Mouse (Mus musculus): Measurements from ENCODE around the gene Rabac1. TPM values are rescaled to one million over a fixed set of nuclear protein-coding genes. Genes with fewer than 3 reads are reported as not detected.
A peak's percentile ranks its signal among the peaks of the same experiment; 100 is the strongest.

Rabac1 gene
- polyA plus RNA-seq, 1 experiment from 2014 or later: 118 TPM

DNA sequence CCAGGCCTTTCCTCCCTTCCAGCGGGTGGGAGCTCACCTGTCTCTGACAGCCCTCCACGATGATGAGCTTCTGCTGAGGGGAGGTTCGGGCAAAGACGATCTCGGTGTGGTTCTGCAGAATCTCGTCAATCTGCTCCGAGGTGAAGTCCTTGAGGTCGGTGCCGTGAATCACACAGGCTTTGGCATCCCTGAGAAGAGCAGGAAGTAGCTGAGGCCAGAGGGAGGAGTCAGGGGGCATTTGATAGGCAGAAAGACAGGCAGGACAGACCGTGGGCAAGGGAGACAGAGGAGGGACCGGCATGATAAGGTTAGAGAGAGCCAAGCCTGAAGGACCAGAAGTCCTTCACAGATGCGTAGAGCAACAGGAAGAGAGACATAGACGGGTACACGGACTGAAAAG, 15.4 kb upstream of the Rabac1 start:
- Histone ChIP-seq H3K4me2 (ENCODE audit: low read depth) (no peak overlapping the region), H3K36me3 (ENCODE audit: control insufficient read depth, insufficient read depth, low read length) (no peaks in the 10 kb centered on the region; the same call in 1 of the 2 replicates), H3K4me1 (ENCODE audit: control insufficient read depth, insufficient read depth, low read length) (no peaks in the 10 kb centered on the region), H3K9ac (ENCODE audit: low read length) (no peak overlapping the region), H3K9me3 (ENCODE audit: control insufficient read depth, low read length) (no peaks in the 10 kb centered on the region), H3K27me3 (ENCODE audit: control insufficient read depth, insufficient read depth, low read length) (no peaks in the 10 kb centered on the region), H3K27ac (ENCODE audit: low read depth, low read length) (no peak overlapping the region), H3K4me3 (ENCODE audit: low read depth, low read length) (no peak overlapping the region)
- 90% methylated on average over 14 of the region's 14 CpGs for WGBS
- ATAC-seq (ENCODE audit: insufficient read depth, low FRiP score, low TSS enrichment) (no peak), DNase-seq (ENCODE audit: low spot score) (no peak)

DNA sequence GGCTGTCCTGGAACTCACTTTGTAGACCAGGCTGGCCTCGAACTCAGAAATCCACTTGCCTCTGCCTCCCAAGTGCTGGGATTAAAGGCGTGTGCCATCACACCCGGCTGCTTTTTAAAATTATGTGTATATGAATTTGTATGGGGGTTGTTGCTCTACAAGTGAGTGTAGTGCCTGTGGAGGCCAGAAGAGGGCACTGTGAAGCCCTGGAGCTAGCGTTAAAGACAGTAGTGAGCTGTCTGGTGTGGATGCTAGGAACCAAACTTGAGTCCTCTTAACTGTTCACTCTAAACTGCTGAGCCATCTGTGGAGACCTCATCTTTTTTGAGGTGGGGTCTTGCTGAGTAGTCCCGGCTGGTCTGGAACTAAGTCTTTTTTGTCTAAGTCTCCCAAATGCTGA, 13.2 kb upstream of the Rabac1 start:
- Histone ChIP-seq H3K27me3 (ENCODE audit: control insufficient read depth, insufficient read depth, low read length) (no peaks in the 10 kb centered on the region), H3K9me3 (ENCODE audit: control insufficient read depth, low read length) (no peaks in the 10 kb centered on the region), H3K36me3 (ENCODE audit: control insufficient read depth, insufficient read depth, low read length) (no peaks in the 10 kb centered on the region; the same call in 1 of the 2 replicates), H3K4me2 (ENCODE audit: low read depth) (no peak overlapping the region), H3K4me1 (ENCODE audit: control insufficient read depth, insufficient read depth, low read length) (no peaks in the 10 kb centered on the region), H3K27ac (ENCODE audit: low read depth, low read length) (no peak overlapping the region), H3K9ac (ENCODE audit: low read length) (no peak overlapping the region), H3K4me3 (ENCODE audit: low read depth, low read length) (no peak overlapping the region)
- no peak for DNase-seq (ENCODE audit: low spot score)
- 73% methylated on average over 5 of the region's 5 CpGs for WGBS
- ATAC-seq (ENCODE audit: insufficient read depth, low FRiP score, low TSS enrichment): no peak

DNA sequence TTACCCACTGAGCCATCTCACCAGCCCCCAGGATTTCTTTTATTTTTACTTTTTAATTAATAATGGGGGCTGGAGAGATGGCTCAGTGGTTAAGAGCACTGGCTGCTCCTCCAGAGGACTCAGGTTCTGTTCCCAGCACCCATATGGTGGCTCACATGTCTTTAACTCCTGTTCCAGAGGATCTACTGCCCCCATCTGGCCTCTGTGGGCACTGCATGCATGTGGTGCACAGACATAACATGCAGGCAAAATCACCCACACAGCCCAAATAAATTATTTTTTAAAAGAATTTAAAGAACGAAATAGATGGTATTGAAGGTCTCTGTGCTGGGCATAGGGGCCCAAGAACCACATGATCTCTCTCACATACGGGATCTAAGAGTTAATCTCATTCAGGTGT, 11.8 kb upstream of the Rabac1 start:
- Histone ChIP-seq H3K36me3 (ENCODE audit: control insufficient read depth, insufficient read depth, low read length) (no peaks in the 10 kb centered on the region; the same call in 1 of the 2 replicates), H3K4me3 (ENCODE audit: low read depth, low read length) (no peak overlapping the region), H3K27ac (ENCODE audit: low read depth, low read length) (no peak overlapping the region), H3K4me2 (ENCODE audit: low read depth) (no peak overlapping the region), H3K4me1 (ENCODE audit: control insufficient read depth, insufficient read depth, low read length) (no peaks in the 10 kb centered on the region), H3K9me3 (ENCODE audit: control insufficient read depth, low read length) (no peaks in the 10 kb centered on the region), H3K9ac (ENCODE audit: low read length) (no peak overlapping the region), H3K27me3 (ENCODE audit: control insufficient read depth, insufficient read depth, low read length) (no peaks in the 10 kb centered on the region)
- ATAC-seq (ENCODE audit: insufficient read depth, low FRiP score, low TSS enrichment) (no peak), DNase-seq (ENCODE audit: low spot score) (no peak)
- WGBS: 93% methylated on average over 2 of the region's 2 CpGs

DNA sequence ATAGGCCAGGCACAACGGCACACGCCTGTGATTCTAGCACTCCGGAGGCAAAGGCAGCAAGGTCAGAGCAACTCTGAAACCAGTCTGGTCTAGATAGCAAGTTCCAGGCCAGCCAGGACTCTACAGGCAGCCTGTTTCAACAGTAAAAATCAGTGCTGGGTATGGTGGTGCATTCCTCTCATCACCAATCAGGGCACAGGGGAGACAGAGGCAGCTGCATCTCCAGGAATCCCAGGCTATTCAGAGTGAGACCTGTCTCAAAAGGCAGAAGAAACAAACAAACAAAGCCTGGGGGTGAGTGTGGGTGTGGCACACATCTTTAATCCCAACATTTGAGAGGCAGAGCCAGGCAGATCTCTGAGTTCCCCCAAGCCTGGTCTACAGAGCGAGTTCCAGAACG, 10.8 kb upstream of the Rabac1 start:
- Histone ChIP-seq H3K27me3 (ENCODE audit: control insufficient read depth, insufficient read depth, low read length) (no peaks in the 10 kb centered on the region), H3K36me3 (ENCODE audit: control insufficient read depth, insufficient read depth, low read length) (no peaks in the 10 kb centered on the region; the same call in 1 of the 2 replicates), H3K4me3 (ENCODE audit: low read depth, low read length) (no peak overlapping the region), H3K4me2 (ENCODE audit: low read depth) (no peak overlapping the region), H3K27ac (ENCODE audit: low read depth, low read length) (no peak overlapping the region), H3K9me3 (ENCODE audit: control insufficient read depth, low read length) (no peaks in the 10 kb centered on the region), H3K9ac (ENCODE audit: low read length) (no peak overlapping the region), H3K4me1 (ENCODE audit: control insufficient read depth, insufficient read depth, low read length) (no peaks in the 10 kb centered on the region)
- DNase-seq (ENCODE audit: low spot score): no peak
- no peak for ATAC-seq (ENCODE audit: insufficient read depth, low FRiP score, low TSS enrichment)
- 88% methylated on average over 5 of the region's 5 CpGs for WGBS

DNA sequence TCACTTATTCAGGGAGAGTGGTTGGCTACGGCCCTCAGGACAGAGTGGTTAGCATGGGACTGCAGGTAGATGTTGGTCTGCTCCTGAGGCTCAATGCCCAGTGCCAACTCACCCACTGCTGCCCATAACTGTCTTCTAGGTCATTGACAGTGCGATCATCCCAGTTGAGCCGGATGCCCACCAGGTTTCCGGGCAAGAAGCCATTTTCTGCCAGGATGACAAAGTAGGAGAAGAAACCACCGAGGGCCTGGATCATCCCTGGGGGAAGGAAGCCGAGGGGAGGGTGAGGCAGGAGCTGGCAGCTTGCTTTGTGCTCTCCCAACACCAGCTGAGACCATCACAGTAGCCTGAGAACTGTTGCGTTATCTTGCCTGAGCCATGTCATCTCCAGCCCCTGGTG, 7.9 kb upstream of the Rabac1 start:
- Histone ChIP-seq H3K27me3 (ENCODE audit: control insufficient read depth, insufficient read depth, low read length) (no peaks in the 10 kb centered on the region), H3K4me3 (ENCODE audit: low read depth, low read length) (no peak overlapping the region), H3K4me1 (ENCODE audit: control insufficient read depth, insufficient read depth, low read length) (no peaks in the 10 kb centered on the region), H3K36me3 (ENCODE audit: control insufficient read depth, insufficient read depth, low read length) (no peaks in the 10 kb centered on the region; the same call in 1 of the 2 replicates), H3K27ac (ENCODE audit: low read depth, low read length) (no peak overlapping the region), H3K4me2 (ENCODE audit: low read depth) (no peak overlapping the region), H3K9me3 (ENCODE audit: control insufficient read depth, low read length) (no peaks in the 10 kb centered on the region), H3K9ac (ENCODE audit: low read length) (no peak overlapping the region)
- no peak for DNase-seq (ENCODE audit: low spot score)
- 85% methylated on average over 7 of the region's 7 CpGs for WGBS
- ATAC-seq (ENCODE audit: insufficient read depth, low FRiP score, low TSS enrichment): no peak

DNA sequence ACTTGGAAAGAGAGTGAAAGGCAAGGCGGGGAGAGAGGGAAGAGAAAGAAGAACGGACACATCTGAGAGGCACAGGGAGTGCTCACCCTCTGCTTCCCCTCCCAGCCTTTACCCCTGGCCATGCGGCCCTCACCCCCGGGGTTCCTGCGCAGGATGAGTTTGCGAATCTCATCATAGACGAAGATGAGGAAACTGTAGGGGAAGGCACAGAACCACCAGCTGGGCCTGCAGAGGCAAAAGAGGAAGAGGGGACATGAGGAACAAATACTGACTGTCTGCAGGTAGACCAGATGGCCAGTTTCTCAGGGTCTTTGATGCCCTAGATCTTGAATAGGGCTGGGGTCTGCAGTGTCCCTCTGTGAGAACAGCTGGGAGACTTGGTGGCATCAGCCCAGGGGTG, 6.2 kb upstream of the Rabac1 start:
- H3K4me2 ChIP-seq (ENCODE audit: low read depth): no peak overlapping the region
- WGBS: 89% methylated on average over 7 of the region's 7 CpGs

DNA sequence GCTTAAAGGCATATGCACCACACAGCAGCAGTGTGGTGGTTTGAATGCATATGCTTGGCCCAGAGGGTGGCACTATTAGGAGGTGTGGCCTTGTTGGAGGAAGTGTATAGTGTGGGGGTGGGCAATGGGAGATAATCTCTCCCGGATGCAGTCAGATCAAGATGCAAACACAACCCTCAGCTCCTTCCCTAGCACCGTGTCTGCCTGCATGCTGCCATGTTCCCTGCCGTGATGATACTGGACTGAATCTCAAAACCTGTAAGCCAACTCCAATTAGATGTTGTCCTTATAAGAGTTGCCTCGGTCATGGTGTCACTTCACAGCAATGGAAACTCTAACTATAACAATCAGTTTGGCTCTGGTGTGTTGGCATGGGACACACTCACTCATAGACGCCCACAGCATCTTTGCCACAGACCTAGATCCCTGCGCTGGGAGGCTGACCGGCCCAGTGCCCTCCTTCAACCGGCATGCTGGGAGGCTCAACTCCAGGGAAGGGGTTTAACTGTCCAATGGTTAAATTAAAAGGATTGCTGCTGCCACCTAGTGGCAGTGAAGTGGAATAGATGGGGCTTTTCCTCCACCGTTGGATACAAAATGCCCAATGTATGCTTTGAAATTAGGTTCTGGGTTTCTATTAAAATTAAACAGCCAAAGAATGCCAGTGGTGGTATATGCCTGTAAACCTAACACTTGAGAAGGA, 2.5 kb upstream of the Rabac1 start:
- H3K27me3 ChIP-seq (ENCODE audit: control insufficient read depth, insufficient read depth, low read length): no peaks in the 10 kb centered on the region
- H3K9me3 ChIP-seq (ENCODE audit: control insufficient read depth, low read length): no peaks in the 10 kb centered on the region
- H3K9ac ChIP-seq (ENCODE audit: low read length): no peak overlapping the region
- no peak overlapping the region for H3K27ac ChIP-seq (ENCODE audit: low read depth, low read length)
- no peak overlapping the region for H3K4me2 ChIP-seq (ENCODE audit: low read depth)
- WGBS: 30% methylated on average over 9 of the region's 9 CpGs
- no peak for ATAC-seq (ENCODE audit: insufficient read depth, low FRiP score, low TSS enrichment)
- H3K4me3 ChIP-seq (ENCODE audit: low read depth, low read length): no peak overlapping the region
- DNase-seq (ENCODE audit: low spot score): peak; percentile 45
- no peaks in the 10 kb centered on the region for H3K36me3 ChIP-seq (ENCODE audit: control insufficient read depth, insufficient read depth, low read length)
- 0 out of 2 replicates have a peak, but pooled peaks cover 3% of the 10 kb centered on the region for H3K4me1 ChIP-seq (ENCODE audit: control insufficient read depth, insufficient read depth, low read length)

More for the DNA sequence above, 6.2 kb upstream of the Rabac1 start:
- H3K9ac ChIP-seq (ENCODE audit: low read length): no peak overlapping the region
- no peak for DNase-seq (ENCODE audit: low spot score)
- H3K4me1 ChIP-seq (ENCODE audit: control insufficient read depth, insufficient read depth, low read length): no peaks in the 10 kb centered on the region
- no peak overlapping the region for H3K4me3 ChIP-seq (ENCODE audit: low read depth, low read length)
- no peak overlapping the region for H3K27ac ChIP-seq (ENCODE audit: low read depth, low read length)
- no peak for ATAC-seq (ENCODE audit: insufficient read depth, low FRiP score, low TSS enrichment)
- no peaks in the 10 kb centered on the region for H3K27me3 ChIP-seq (ENCODE audit: control insufficient read depth, insufficient read depth, low read length)
- no peaks in the 10 kb centered on the region; the same call in 1 of the 2 replicates for H3K36me3 ChIP-seq (ENCODE audit: control insufficient read depth, insufficient read depth, low read length)
- no peaks in the 10 kb centered on the region for H3K9me3 ChIP-seq (ENCODE audit: control insufficient read depth, low read length)

DNA sequence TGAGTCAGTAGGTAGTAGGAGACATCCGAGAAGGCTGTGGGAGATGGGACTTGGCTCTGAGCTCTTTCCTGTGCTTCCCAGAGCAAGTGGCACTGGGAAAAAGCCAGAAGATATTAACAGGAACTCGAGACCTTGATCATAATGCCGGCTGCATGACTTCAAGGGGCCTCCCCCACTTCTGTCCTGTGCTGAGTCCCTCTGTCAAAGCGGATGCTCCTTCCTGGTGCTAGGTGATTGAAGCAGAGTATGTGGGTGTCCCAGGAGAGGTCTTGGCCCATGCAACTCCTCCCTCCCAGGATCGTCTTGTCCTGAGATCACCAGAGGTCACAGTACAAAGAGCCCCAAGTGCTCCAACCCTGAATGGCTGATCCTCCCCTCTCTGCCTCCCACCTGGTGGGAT, 1.3 kb upstream of the Rabac1 start:
- WGBS: 75% methylated on average over 5 of the region's 5 CpGs
- ATAC-seq (ENCODE audit: insufficient read depth, low FRiP score, low TSS enrichment) (no peak), DNase-seq (ENCODE audit: low spot score) (no peak)
- no peak overlapping the region for H3K4me3 ChIP-seq (ENCODE audit: low read depth, low read length)
- no peaks in the 10 kb centered on the region for H3K9me3 ChIP-seq (ENCODE audit: control insufficient read depth, low read length)
- no peaks in the 10 kb centered on the region for H3K27me3 ChIP-seq (ENCODE audit: control insufficient read depth, insufficient read depth, low read length)
- H3K27ac ChIP-seq (ENCODE audit: low read depth, low read length): no peak overlapping the region
- H3K4me2 ChIP-seq (ENCODE audit: low read depth): no peak overlapping the region
- no peak overlapping the region for H3K9ac ChIP-seq (ENCODE audit: low read length)
- 0 out of 2 replicates have a peak, but pooled peaks cover 3% of the 10 kb centered on the region for H3K4me1 ChIP-seq (ENCODE audit: control insufficient read depth, insufficient read depth, low read length)
- H3K36me3 ChIP-seq (ENCODE audit: control insufficient read depth, insufficient read depth, low read length): no peaks in the 10 kb centered on the region

DNA sequence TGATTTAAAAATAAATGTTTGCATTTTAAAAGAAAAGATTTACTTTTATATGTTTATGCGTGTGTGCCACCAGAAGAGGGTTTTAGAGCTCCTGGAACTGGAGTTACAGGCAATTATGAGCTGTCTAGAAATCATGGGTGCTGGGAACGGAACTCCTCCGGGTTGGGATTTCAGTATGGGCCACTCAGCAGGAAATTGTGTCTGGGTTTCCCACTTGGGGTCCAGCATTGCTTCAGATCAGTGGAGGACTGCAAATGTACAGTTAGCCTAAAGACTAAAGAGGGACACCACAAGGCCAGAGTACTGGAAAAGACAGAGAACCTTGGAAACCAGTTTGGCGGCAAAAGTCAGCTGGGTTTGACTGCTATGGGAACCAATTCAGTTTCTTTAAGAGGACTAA, 654 bp upstream of the Rabac1 start:
- Histone ChIP-seq H3K9me3 (ENCODE audit: control insufficient read depth, low read length) (no peaks in the 10 kb centered on the region), H3K4me3 (ENCODE audit: low read depth, low read length) (no peak overlapping the region), H3K36me3 (ENCODE audit: control insufficient read depth, insufficient read depth, low read length) (no peaks in the 10 kb centered on the region), H3K27me3 (ENCODE audit: control insufficient read depth, insufficient read depth, low read length) (no peaks in the 10 kb centered on the region), H3K27ac (ENCODE audit: low read depth, low read length) (no peak overlapping the region), H3K4me2 (ENCODE audit: low read depth) (no peak overlapping the region), H3K9ac (ENCODE audit: low read length) (no peak overlapping the region), H3K4me1 (ENCODE audit: control insufficient read depth, insufficient read depth, low read length) (0 out of 2 replicates have a peak, but pooled peaks cover 3% of the 10 kb centered on the region)
- DNase-seq (ENCODE audit: low spot score) (no peak), ATAC-seq (ENCODE audit: insufficient read depth, low FRiP score, low TSS enrichment) (no peak)
- 86% methylated on average over 4 of the region's 4 CpGs for WGBS

Measured in neural tube, embryonic 11.5 days (tissue).